Mouse (Mus musculus) olfactory bulb, adult 2 months (tissue): ENCODE data around the gene Ergic2.

Experiments
- CTCF ChIP-seq: fragments of 200-500 bp; IDR thresholded peaks from 2 replicates; pipeline ENCODE4 v1.5.1; 2012; ENCODE audit warnings: low read depth, mild to moderate bottlenecking, low read length, moderate library complexity; ENCODE audit not compliant: insufficient read depth
- POLR2A ChIP-seq: fragments of 200-500 bp; IDR thresholded peaks from 2 replicates; pipeline ENCODE4 v1.6.1; 2012; ENCODE audit warnings: mild to moderate bottlenecking, low read depth, low read length, moderate library complexity; ENCODE audit not compliant: insufficient read depth

DNA sequence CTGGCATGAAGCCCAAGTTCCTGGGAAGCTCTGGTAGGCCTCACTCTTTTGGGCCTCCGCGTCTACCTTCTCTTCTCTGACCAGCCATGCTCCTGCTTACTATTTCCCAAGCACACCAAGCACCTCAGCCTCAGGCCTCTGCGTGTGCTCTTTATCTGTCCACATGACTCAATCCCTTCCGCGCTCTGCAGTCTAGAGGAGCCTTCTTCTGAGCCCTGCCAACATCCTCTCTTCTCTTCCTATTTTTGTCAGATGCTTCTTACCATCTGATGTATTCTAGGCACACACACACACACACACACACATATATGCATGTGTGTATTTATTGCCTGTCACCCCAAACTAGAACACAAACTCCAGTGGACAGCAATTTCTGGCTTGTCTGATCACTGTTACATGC, 29.5 kb upstream of the Ergic2 start:
- TF ChIP-seq POLR2A (no peak), CTCF (no peak)
